Mouse (Mus musculus) cerebellum, postnatal 14 days (tissue): ENCODE results near the gene Cyp2d9.
"Not testable (repeated sequence)": the region's sequence is repeated elsewhere in the genome, so short reads cannot be mapped to it uniquely, and the experiment has no call there.

Experiments
- DNase-seq, 2 experiments: peaks; one replicate each; pipeline ENCODE4 v3.0.0; 2021; ENCODE audit warnings: mixed read lengths in 2 of 2

The Cyp2d9 gene

GRCm38 (mm10) chr15:82433137-82433536, at the start of gene Cyp2d9:
Gene Cyp2d9, plus strand, starts transcription at chr15:82433437.
- DNase-seq = no peak

GRCm38 (mm10) chr15:82385729-82386128, 47.5 kb upstream of the Cyp2d9 start:
- no peak for DNase-seq

GRCm38 (mm10) chr15:82389916-82390315, 43.3 kb upstream of the Cyp2d9 start:
- not testable (repeated sequence) for DNase-seq

- DNase-seq = not testable (repeated sequence)
These were observed 39.3 kb upstream of the Cyp2d9 start, which contains the start of gene Cyp2d11 for GRCm38 (mm10) chr15:82393922-82394321. Gene Cyp2d11, minus strand, starts transcription at chr15:82394022.

- DNase-seq = not testable (repeated sequence)
These were observed 37.3 kb upstream of the Cyp2d9 start for GRCm38 (mm10) chr15:82395955-82396354.

GRCm38 (mm10) chr15:82401516-82401915, 31.7 kb upstream of the Cyp2d9 start:
- DNase-seq = no peak

- DNase-seq = no peak
These were observed 31.1 kb upstream of the Cyp2d9 start for GRCm38 (mm10) chr15:82402106-82402505.

GRCm38 (mm10) chr15:82402741-82403140, 30.5 kb upstream of the Cyp2d9 start:
- no peak for DNase-seq

GRCm38 (mm10) chr15:82403606-82404005, 29.6 kb upstream of the Cyp2d9 start:
- DNase-seq = no peak

GRCm38 (mm10) chr15:82404163-82404562, 29.1 kb upstream of the Cyp2d9 start:
- no peak for DNase-seq

- DNase-seq = no peak
These were observed 26.3 kb upstream of the Cyp2d9 start, which contains the start of gene Cyp2d10 for GRCm38 (mm10) chr15:82406981-82407380. Gene Cyp2d10, minus strand, starts transcription at chr15:82407195.

- no peak for DNase-seq
These were observed 25.7 kb upstream of the Cyp2d9 start for GRCm38 (mm10) chr15:82407536-82407935.

- DNase-seq = peak; percentile 89
These were observed 16.1 kb upstream of the Cyp2d9 start for GRCm38 (mm10) chr15:82416797-82417789.

- DNase-seq = no peak
These were observed 14.6 kb upstream of the Cyp2d9 start for GRCm38 (mm10) chr15:82418616-82419015.

- DNase-seq = no peak
These were observed 10.3 kb upstream of the Cyp2d9 start for GRCm38 (mm10) chr15:82422935-82423334.

- no peak for DNase-seq
These were observed 9.8 kb upstream of the Cyp2d9 start for GRCm38 (mm10) chr15:82423471-82423870.

- no peak for DNase-seq
These were observed 384 bp downstream of the Cyp2d9 start for GRCm38 (mm10) chr15:82433621-82434020.

- no peak for DNase-seq
These were observed 1.3 kb downstream of the Cyp2d9 start for GRCm38 (mm10) chr15:82434541-82434940.

GRCm38 (mm10) chr15:82435011-82435410, 1.8 kb downstream of the Cyp2d9 start:
- DNase-seq = no peak

GRCm38 (mm10) chr15:82435606-82436005, 2.4 kb downstream of the Cyp2d9 start:
- DNase-seq = no peak

- DNase-seq = no peak
These were observed 4.9 kb downstream of the Cyp2d9 start for GRCm38 (mm10) chr15:82437975-82438617.

- no peak for DNase-seq
These were observed 10.4 kb downstream of the Cyp2d9 start for GRCm38 (mm10) chr15:82443658-82444057.

- DNase-seq = no peak
These were observed 12.0 kb downstream of the Cyp2d9 start for GRCm38 (mm10) chr15:82445196-82445595.

GRCm38 (mm10) chr15:82450045-82450444, 16.8 kb downstream of the Cyp2d9 start:
- not testable (repeated sequence) for DNase-seq
